Mouse (Mus musculus) testis, adult 2 months (tissue): ENCODE measurements around the gene Ccnt1.

Experiments used
- CTCF ChIP-seq: fragments of 200-500 bp; IDR thresholded peaks from 2 replicates; pipeline ENCODE4 v1.5.1; 2012; ENCODE audit warnings: low read depth, mild to moderate bottlenecking, inconsistent platforms, low read length, moderate library complexity; ENCODE audit not compliant: control insufficient read depth, insufficient read depth, insufficient replicate concordance
- POLR2A ChIP-seq: fragments of 200-500 bp; IDR thresholded peaks from 2 replicates; pipeline ENCODE4 v1.6.1; 2012; ENCODE audit warnings: low read depth, mild to moderate bottlenecking, inconsistent platforms, low read length, moderate library complexity; ENCODE audit not compliant: control insufficient read depth

DNA sequence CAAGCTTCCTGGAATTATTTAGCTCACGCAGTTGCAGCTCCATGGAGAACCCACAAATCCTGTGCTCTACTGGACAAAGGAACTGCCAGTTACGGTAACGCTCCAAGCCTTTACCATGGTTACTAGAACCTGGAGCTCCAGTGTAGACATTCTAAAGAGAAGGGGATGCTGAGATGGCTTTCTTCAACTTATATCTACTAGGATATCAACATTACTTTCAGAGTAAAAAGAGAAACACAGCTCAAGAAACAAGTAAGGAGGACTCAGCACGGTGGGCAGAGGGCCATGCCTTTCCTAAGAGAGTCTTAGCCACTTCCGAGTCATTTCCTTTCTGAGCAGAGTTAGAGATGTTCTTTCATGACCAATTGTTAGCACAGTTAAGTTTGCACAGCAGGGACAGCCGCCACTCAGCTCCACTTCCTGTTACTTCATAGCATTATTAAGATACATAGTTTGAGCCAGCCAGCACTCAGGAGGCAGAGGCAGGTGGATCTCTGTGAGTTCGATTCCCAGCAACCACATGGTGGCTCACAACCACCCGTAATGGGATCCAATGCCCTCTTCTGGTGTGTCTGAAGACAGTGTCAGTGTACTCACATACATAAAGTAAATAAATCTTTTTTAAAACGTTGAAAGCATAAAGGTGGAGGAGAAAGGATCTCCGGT lies at the start of gene Ccnt1, which contains the start of gene 4930415O20Rik:
- TF ChIP-seq CTCF (no peak), POLR2A (no peak)
